Mouse (Mus musculus) spleen, postnatal 36 days (tissue): ENCODE measurements around the gene Prok1.

Experiments
- DNase-seq, 2 experiments: peaks; one replicate each; pipeline ENCODE4 v3.0.0; 2022; ENCODE audit warnings: low spot score in 2 of 2, mixed read lengths in 1 of 2

The Prok1 gene

GRCm38 (mm10) chr3:107187022-107187421 lies 52.5 kb downstream of the Prok1 start:
- DNase-seq, result no peak

- DNase-seq, result no peak
These were observed 53.9 kb downstream of the Prok1 start for GRCm38 (mm10) chr3:107185597-107185996.

GRCm38 (mm10) chr3:107183178-107183577 lies 56.3 kb downstream of the Prok1 start:
- DNase-seq, result no peak
